Mouse (Mus musculus): ENCODE results near the gene Psmc3.

- TF ChIP-seq POLR2A (IDR thresholded peaks at IDR 0.05; ENCODE audit: low read depth, low read length) (no peak), CTCF (IDR thresholded peaks at IDR 0.05; ENCODE audit: extremely low read depth, insufficient read length, insufficient replicate concordance, low read depth, low read length) (no peak)
Observed at GRCm38 (mm10) chr2:91077957-91078313, 24.1 kb downstream of the Psmc3 start.
